Mouse (Mus musculus) cerebellum, adult 11 months (tissue): ENCODE results near the gene Gfi1b.

Experiments used
- DNase-seq: peaks from one replicate; pipeline ENCODE4 v3.0.0; 2022

Gfi1b gene

DNA sequence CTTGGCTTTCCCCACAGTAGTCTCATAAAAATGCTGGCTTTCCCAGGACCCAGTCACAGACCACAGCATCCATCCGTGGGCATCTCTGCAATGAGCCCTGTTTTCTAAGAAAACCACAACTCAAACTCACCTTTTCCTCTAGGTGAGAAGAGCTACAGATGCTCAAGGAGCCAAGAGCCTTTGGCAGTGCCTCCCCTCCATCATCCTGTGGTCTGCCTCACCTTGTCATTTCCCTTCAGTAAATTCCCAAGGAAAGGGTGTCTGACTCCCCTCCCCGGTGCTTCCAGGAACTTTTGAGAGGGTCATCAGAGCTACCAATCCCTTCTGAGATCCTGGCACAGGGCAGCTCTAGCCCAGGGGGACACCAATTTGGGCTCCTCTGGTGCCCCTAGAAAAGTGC lies 671 bp downstream of the Gfi1b start:
- no peak for DNase-seq

DNA sequence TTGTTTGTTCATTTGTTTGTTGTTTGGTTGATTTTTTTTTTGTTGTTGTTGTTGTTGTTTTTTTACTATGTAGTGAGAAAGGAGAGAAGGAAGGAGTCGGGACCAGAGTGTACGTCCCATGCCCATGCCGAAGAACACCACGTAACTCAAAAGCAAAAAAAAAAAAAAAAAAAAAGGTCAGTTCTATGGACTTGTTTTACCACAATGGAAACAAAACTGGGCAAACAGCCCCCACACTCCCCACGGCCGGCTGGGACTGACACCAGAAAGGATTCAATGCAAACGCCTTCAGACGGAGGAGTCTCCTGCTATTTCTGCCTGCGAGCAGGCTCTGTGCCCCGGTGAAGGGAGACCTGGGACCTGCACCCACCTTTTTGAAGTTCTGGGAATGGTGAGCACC lies 1.3 kb downstream of the Gfi1b start:
- no peak for DNase-seq

DNA sequence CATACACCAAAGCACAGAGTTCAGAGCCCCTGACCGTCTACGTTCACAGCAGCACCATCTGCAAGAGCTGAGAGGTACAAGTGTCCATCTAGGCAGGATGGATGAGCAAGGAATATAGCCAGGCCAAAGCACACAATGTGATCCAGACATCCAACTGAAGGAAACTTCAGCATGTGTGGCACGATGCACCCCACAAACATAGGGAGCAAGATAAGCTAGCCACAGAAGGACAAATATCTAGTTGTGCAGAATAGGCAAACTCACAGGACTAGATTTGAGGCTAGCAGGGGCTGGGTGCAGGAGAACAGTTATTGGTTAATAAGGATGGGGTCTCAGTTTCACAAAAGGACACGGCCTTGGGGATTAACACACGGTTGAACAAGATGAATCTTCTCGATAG lies 2.4 kb downstream of the Gfi1b start:
- DNase-seq = no peak

DNA sequence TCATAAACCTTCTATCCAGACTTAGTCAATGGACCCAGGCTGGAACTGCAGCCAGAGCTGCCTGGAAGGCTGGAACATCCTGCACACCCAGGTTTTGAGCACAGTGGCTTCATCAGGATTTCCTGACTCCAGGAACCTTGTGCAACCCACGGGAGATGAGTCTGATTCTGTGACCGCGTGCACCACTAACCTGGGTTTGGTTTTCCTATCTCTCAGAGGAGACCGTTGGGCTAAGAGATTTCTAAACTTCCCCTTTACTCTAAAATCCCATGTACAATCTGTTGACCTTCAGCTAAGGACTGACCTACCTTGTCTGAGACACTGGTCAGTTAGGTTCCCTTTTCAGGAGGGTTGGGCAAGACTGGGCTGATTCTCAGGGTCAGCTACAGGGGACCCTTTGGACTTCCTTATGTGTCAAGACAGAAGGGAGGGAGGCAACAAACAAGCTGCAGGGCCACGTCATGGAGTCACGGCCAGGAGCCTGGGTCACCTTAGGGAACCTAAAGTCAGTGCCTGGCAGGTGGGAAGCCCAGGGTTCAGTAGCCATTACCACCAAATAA lies 2.9 kb downstream of the Gfi1b start:
- no peak for DNase-seq

DNA sequence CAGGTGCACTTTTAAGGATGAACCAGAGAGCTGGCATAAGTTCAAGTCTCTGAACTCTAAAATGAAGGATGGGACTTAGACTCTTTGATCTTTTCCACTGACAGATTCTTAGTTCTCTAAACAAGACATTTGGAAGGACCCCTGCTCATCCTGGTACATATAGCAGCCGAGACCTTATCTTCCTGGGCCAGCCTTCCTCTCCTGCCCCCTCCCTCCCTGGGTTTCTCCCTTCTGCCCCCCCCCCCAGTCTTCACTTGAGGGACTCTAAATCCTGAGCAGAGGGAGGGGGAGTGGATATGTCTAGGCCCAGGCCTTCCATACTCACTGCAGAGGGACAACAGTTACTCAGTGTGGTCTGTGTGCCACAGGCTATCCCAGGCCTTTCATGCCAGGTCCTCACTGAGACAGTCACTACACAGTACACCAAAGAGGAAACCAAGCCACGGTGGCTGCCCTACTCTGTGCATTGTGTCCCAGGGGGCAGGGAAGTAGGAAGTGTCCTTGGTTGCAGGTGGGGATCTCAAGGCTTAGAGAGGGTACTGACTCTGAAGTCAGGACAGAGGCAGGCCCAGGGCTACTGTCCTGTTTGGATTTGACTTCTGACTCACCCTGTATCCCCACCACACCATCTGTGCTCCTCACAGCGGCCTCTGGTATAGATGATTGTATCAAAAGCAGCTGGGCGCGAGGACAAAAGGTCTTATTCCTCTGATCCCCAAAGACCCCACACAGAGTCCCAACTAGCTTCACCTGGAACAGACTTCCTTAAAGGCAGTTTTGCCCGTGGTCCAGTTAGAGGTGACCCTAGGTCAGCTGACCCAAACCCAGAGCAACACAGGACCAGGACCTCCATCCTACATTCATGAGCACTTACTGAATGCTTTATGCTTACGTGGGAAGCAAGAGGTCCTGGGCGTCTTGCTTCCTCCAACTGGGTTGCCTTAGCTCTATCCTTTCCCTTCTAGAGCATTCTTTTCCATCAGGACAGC lies 4.0 kb downstream of the Gfi1b start:
- DNase-seq = no peak

DNA sequence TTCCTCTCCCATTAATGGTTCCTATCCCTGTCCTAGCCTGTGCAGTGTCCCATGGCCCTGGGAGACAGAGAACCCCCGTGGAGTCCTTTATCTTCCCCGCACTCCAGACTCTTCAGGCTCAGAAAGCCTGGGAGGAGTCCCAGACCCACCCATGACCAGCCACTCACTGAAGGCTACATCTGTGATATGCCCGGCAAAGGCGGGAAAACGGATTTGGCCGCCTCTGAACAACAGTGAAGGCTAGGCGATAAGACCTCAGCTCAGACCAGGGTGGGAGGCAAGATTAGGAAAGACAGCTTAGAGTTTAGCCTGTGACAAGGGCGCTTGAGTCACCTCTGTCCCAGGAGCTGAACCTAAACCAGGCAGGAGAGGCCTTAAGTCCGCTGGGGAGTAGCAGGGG lies 4.9 kb downstream of the Gfi1b start:
- DNase-seq = no peak

DNA sequence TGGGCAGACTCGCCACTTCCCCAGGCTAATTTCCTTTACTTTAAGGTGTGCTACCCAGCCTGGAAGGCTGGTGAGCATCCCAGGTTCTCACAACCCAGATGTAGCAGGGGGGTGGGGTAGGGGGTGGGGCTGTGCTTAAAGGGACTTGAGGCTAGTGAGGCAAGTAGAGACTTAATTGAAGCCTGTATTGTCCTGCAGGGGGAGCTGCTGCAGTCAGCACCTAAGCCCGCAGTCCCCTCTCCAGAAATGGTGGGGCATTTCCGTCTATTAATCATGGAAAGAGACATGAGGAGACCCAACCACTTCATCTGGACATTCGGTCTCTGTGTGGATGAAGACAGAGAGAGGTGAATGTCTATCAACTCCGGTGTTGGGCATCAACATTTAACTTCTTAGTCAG lies 5.4 kb downstream of the Gfi1b start:
- no peak for DNase-seq

DNA sequence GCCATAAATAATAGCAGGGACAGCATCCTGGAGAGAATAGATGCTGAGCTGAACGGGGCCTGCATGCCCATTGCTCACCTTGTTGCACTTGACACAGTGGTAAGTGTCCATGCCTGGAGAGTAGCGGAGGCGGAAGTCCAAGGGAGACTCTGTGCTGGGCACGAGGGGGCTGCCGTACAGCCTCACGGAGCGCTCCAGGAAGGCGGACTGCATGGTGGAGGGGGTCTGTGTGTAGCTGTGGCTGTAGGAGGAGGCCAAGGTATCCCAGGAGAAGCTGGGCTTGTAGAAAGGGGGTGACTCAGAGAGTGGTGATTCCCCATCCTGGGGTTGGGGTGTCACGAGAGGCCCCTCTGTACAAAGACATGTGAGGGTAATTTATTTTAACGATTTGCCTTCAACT lies 8.2 kb downstream of the Gfi1b start:
- no peak for DNase-seq

DNA sequence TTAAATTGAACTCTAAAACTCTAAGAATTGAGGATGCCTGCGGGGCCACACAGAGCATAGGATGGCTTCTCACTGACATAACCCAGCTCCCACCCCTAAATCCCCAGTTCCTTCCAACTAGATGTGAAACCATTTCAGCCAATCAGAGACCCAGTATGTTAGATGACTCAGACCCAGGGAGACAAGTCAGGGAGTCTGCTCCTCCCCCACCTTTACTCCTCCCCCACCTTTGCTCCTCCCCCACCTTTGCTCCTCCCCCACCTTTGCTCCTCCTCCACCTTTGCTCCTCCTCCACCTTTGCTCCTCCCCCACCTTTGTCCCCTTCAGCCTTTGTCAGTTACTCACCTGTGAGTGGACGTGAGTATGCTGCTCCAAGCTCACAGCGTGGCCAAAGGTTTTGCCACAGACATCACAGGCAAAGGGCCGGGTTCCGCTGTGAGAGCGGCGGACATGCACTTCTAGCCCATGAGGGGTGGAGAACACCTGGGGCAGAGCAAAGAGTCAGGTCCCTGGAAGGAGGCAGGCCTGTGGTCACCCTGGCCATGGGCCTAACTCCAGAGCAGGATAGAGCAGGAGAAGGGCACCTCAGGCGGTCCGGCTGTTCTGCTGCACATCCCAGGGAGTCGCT lies 9.2 kb downstream of the Gfi1b start:
- DNase-seq = no peak

DNA sequence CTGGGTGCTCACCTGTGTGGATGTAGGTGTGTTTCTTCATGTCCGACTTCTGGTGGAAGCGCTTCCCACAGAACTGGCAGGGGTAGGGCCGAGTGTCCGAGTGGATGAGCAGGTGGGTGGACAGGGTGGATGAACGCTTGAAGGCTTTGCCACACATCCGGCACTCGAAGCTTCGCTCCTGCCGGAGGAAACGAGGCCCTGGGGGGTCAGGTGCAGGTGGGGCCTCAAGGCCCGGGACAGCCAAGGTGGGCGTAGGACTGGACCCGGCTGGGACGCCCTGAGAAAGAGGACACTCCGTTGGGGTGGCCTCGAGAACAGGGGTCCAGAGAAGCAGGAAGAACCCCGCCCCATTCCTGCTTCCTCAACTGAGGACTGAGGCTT lies 10.4 kb downstream of the Gfi1b start:
- no peak for DNase-seq

DNA sequence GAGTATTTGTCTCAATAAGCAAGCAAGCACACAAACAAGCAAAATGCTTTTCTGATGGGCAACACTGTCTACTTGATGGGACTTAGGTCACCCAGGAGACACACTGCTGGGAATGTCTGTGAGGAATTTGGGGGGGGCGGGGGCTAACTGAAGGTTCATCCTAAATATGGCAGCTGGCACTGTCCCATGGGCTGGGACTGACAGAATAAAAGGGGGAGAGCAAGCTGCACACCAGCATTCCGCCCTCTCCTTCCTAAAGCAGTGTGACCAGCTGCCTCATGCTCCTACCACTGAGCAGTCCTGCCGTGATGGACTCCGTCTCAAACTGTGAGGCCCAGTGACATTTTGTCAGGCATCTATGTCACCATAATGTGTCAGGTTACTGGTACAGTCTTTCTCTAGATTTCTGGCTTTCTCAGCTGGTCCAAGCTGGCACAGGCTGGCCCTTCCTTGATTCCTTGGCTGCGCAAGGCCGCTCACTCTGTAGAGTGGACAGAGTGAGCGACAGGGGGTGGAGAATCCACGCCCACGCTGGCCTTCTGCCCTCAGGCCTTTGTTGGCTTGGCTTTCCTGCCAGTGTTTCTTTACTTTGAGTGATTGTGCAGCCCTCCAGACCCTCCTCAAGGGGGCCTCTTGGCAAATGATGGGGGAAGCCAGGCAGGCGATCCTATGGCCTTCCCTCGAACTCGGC lies 10.9 kb downstream of the Gfi1b start:
- no peak for DNase-seq

DNA sequence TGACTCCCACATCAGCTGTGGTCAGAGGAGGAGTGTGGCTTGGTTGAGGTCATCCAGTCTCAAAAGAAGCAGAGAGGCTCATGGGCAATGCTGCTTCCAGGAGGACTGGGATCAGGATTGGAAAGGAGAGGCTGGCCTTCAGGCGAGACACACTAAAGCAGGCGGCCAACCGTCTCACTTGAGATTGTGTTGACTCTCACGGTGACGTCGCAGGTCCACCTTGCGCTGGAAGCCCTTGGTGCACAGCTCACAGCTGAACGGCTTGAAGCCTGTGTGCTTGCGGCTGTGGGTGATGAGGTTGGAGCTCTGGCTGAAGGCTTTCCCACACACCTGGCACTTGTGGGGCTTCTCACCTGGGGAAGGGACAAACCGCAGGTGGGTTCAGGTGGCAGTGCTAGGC lies 11.9 kb downstream of the Gfi1b start:
- no peak for DNase-seq

DNA sequence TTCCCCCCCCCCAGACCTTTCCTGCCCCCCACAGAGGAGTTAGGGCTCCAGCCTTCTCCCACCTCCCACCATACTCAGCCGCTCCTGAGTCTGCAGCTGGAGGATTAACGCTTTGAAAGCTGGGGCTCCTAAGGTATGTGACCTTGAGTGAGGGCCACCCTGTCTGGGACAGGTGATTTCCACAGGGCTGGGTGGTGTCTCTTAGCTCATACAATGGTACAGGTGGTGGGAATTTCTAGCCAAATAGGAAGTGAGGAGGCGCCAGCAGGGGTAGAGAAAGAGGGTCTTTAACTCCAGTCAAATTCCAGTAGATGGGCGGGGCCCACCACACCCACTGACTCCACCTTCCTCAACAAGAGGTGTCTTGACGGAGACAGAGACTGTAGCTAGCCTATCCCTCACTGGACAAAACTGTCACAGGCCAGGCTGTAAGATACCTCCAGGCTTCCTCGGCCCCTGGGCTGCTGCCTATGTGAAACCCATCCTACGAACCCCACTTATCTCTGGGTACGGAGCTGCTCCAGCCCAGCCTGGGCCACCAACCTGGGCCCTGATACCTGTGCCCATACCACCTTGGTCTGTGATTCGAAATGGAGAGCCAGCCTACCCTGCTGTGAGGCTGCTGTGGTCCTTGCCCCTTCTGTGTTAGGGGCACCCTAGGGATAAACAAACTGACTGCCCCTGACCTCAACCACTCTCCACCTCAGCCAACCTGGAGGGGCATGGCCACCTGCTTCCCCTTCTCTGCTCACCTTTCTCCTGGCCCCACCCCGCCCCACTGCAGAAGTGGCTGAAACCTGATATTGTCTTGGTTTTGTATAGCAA lies 14.2 kb downstream of the Gfi1b start:
- DNase-seq = no peak

DNA sequence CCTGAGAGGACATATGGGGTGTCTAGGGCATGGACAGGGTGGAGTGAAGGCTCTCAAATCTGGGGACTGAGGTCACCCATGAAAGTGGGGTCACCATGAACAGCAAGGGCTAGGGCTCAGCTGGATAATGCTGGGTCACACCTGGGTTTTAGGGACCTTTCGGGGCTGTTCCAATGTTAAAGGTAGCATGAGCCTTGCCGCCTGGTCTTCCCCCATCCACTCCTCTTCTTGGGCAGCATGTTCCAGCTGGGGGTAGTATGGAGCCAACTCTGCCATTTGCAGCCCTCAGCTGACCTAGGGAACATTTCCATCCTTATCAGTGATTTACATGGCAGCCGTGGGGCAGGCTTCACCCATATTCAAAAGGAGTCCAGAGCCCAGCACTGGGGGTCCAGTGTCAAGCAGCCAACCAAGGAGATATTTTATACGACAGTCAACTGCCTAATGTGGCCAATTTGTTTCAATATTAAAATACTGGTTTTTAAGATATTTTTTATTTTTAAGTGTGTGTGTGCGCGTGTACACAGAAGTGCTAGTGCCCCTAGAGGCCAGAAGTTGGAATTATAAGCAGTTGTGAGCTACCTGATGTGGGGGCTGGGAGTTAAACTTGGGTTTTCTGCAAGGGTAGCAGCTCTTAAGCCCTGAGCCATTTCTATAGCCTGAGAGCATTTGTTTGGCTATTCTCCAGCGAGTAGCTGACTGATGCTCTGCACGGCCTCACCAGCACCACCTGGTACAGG lies 15.0 kb downstream of the Gfi1b start:
- DNase-seq = no peak

DNA sequence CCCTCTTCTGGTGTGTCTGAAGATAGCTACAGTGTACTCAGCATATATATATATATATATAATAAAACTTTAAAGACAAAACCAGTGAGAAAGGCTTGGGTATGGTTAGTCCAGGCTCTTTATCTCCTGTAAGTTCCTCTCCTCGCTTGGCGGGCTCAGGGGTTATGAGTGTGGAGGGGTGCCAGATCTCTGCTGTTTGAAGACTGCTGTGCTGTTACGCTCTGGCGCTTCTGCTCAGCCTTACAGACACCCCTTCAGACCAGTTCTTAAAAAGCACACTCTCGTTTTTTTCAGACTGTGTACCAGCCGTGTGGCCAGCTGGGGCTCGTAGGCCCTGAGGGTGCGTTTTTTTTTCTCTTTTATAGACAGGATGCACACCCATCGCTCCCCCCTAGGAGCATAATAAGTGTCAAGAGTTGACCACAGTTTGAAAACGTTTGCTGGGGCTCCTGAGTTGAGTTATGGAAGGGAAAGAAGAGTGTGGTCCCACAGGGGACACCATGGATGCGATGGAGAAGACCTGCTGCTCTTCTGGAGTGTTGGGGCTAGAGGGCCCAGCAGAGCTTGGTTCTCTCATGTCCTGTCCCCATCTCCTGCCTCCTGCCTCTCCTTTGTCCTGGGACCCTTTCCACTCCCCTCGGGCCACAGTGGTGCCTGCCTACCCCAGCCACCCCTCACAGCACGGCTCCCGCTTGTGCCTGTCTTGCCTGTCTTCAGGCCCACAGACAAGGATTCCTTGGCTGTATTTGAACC lies 15.8 kb downstream of the Gfi1b start:
- no peak for DNase-seq

DNA sequence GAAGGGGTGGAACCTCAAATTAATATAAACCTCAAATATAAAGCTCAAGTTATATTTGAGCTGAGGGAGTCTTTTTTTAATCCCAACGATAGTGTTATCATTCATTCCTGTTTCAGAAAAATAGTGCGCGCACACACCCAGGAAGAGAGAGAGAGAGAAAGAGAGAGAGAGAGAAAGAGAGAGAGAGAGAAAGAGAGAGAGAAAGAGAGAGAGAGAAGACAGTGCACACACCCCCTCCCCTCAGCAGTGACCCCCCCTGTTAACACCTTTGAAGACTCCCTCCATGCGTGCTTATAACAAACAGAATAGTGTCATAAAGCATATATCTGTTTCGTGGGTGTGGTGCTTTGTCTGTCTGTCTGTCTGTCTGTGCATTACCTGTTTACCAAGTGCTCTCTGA lies 18.2 kb downstream of the Gfi1b start:
- no peak for DNase-seq

DNA sequence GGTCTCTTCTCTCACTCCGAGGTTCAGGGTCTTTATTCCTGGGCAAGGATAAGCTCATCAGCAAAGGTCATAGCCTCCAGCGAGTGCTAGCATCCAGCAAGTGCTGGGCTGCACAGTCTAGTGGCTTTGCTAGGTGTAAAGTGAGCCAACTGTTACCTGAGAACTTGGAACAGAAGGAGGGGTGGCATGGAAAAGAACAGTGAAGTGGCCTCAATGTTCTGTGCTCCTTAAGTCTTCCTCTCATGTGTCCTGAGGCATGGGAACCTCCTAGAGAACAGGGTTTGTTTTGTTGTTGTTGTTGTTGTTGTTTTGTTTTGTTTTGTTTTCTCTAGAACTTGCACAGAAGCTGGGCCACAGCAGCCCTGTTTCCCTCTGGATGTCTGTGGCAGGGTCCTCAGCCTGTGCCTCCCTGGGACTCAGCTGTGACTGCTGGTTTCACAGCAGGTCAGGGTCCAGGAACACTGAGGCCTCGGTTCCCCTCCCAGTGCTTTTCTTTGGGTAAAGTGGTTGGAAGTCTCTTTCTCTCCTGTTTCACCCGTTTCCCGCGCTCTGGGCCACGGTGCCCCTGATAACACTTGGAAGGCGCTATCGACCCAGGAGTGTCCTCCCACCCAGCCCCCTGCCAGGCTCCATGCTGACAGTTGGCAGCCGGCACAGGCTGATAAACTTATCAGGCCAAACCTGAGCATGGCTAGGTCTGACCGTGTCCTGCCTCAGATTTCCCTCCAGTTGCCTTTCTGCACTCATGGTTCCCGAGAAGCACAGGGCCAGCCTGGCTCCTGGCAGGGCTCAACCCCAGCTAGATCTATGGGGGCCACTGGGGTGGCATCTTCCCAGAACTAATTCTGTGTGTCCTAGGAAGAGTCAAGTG lies 19.8 kb downstream of the Gfi1b start:
- DNase-seq = no peak

DNA sequence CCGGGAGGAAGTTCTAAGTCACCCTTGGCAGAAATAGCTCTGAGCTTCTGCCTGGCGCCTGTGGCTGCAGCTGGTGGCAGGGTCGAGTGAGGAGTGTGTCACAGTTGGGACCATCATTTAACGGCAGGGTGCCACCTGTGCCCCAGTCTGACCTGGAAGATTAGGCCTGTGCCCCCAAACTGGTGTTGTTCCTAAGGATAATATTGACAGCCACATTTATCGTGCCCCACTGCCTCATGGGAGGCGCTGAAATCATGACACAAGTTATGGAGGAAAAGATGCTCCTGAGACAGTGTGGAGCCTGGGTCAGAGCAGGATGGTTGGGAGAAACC lies 22.2 kb downstream of the Gfi1b start:
- no peak for DNase-seq

DNA sequence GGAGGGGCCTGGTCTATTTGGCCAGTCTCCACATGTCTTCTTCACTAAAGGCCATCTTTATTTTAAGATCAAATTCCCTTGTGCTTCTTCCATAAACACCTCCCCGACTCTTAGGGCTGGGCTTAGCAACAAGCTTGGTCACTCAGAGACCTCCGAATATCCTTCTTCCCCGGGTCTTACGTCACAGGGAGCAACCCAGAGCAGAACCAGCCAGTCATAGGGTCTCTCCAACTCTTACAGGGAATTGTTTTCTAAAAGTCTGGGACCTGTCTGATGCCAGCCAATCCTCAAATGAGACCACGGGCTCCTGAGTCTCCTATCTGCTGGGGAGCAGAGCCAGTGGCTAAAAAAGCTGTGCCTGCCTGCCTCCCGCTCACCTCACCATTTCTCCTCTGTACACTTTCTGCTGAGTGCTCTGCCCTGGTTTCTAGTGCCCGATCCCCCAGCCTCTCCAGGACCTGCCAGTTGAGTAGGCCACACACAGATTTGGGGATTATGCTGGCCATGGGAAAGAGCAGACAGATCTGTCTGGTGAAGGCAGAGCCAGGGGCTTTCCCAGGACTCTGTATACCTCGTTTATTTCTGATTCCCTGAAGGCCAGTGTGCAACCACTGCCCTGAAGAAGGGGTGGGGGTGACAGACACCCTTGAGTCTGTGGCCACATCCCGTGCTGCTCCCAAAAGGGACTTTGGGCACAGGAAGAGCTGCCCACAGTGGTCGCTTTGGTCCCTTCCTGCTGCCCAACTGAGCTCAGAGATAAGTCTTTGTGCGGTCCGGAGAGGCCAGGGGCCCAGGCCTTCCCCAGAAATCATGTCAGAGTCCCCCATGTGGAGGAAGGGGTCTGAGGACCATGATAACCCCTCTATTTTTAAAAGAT lies 22.9 kb downstream of the Gfi1b start:
- no peak for DNase-seq
